Mouse (Mus musculus): Measurements from ENCODE around the gene Lrrc58.

Gene Lrrc58

DNA sequence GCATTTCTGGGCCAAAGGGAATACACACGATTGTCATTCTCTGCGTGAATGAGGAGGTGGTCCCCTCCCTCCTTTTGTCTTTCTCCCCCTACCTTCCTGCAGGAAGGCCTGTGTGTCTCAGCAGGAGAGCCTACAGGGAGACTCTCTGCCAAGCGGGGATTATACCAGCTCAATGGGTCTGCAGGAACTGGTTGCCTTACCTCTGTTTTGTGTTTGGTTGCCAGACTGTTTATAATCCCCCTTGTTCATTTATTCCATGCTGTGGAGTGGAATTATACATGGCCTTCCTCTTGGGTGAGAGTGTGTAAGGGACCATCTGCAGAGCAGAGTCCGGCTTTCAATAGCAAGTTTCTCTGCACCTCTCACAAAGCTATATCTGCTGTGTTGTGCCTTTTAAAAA lies 58.9 kb downstream of the Lrrc58 start:
- DNase-seq (ENCODE audit: low spot score) = no peak

DNA sequence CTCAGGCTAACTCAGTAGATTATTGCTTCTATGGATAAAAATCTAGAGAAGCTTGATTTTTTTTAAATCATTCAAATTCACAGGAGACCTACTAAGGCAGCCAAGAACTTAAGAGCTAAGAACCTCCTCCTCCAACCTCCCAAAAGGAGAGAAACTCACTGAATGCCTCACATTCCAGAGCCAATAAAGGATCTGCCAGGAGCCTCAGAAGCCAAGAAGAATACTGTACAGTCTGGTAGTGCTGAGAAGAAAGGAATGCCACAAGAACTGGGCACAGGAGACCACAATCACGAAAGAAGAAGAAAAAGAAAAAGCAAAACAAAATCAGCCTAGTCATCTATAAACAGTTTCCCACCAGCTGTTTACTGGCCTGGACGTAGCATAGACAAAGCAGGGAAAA lies 60.8 kb downstream of the Lrrc58 start:
- DNase-seq (ENCODE audit: low spot score) = no peak

DNA sequence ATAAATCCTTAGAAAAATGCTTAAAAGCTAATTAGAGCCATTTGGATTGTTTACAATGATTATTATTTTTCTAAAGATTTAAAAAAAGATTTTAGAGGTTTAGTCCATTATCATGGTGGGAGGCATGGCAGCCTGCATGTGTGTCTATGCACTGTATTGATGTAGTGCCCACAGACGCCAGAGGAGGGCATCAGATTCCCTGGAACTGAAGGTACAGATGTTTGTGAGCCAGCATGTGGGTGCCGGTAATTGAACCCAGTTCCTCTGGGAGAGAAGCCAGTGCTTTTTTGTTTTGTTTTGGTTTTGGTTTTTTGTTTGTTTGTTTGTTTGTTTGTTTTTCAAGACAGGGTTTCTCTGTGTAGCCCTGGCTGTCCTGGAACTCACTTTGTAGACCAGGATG lies 61.4 kb downstream of the Lrrc58 start:
- no peak for DNase-seq (ENCODE audit: low spot score)

- no peak for DNase-seq (ENCODE audit: low spot score)
These were observed 66.7 kb downstream of the Lrrc58 start for GRCm38 (mm10) chr16:37934932-37935331.

DNA sequence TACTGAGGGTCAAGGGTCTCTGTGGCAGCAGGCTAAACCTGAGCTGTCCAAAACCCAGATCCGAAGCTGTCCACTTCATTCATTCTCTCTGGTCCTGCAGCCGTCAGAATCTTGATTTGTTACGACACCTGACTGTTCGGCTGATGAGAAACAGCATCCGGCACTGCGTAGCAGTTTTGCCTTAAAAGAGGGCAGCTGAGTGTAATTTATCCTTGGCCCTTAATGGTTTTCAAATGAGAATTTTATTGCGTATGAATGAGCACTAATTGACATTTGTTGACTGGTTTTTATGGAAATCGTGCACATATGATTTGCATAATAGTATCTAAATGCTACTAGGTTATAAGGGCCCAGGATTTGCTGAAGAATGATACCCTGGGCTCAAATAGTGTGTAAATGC lies 69.1 kb downstream of the Lrrc58 start:
- no peak for DNase-seq (ENCODE audit: low spot score)

Measured in testis, postnatal 10 days (tissue).